Mouse (Mus musculus): Measurements from ENCODE around the gene Dnah5. TPM values are rescaled to one million over a fixed set of nuclear protein-coding genes. Genes with fewer than 3 reads are reported as not detected.
"Not testable (repeated sequence)": the region's sequence is repeated elsewhere in the genome, so short reads cannot be mapped to it uniquely, and the experiment has no call there.

Dnah5 gene
- total RNA-seq, 2 experiments from 2014 or later, result 2.9 to 3.8 TPM

DNA sequence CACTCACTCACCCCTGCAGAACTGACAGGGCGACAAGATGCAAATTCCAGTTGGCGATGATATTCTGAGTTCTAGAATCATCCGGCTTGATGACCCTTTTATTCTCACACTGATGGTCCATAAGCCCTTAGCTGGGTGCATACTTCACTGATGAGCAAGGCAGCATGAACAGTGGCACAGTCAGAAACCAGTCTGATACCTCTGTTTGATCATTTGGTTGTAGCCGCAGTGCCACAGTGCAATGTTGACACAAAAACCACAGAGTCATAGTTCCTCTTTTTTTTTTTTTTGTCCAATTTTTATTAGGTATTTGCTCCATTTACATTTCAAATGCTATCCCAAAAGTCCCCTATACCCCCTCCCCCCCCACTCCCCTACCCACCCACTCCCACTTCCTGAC is 95.9 kb downstream of the Dnah5 start:
- DNase-seq (ENCODE audit: extremely low spot score in 1 of 2, low spot score in 1 of 2), result no peak

DNA sequence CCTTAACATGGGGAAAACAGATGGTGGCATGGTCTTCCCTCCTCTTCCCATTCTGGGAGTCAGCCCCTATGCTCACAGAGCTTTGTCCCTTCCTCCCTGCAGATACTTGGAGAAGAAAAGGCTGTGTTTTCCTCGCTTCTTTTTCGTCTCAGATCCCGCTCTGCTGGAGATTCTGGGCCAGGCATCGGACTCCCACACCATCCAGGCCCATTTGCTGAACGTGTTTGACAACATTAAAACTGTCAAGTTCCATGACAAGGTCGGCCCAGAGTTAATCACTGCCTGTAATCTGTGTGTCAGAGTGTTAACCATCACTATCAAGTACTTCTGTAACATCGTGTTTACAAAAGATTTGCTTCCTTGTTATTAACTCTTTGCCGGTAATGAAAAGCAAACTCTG is 103.6 kb downstream of the Dnah5 start:
- no peak for DNase-seq (ENCODE audit: extremely low spot score in 1 of 2, low spot score in 1 of 2)

GRCm38 (mm10) chr15:28307884-28308283 is 104.3 kb downstream of the Dnah5 start:
- DNase-seq (ENCODE audit: extremely low spot score in 1 of 2, low spot score in 1 of 2), result no peak

GRCm38 (mm10) chr15:28310516-28310915 is 107.0 kb downstream of the Dnah5 start:
- no peak for DNase-seq (ENCODE audit: extremely low spot score in 1 of 2, low spot score in 1 of 2)

GRCm38 (mm10) chr15:28313451-28313850 is 109.9 kb downstream of the Dnah5 start:
- DNase-seq (ENCODE audit: extremely low spot score in 1 of 2, low spot score in 1 of 2), result no peak

GRCm38 (mm10) chr15:28315812-28316528 is 112.4 kb downstream of the Dnah5 start:
- DNase-seq (ENCODE audit: extremely low spot score in 1 of 2, low spot score in 1 of 2), result peak; percentile 31 to 71

GRCm38 (mm10) chr15:28322533-28322932 is 119.0 kb downstream of the Dnah5 start:
- DNase-seq (ENCODE audit: extremely low spot score in 1 of 2, low spot score in 1 of 2), result no peak

GRCm38 (mm10) chr15:28326985-28327384 is 123.4 kb downstream of the Dnah5 start:
- no peak for DNase-seq (ENCODE audit: extremely low spot score in 1 of 2, low spot score in 1 of 2)

GRCm38 (mm10) chr15:28327441-28327840 is 123.9 kb downstream of the Dnah5 start:
- no peak for DNase-seq (ENCODE audit: extremely low spot score in 1 of 2, low spot score in 1 of 2)

DNA sequence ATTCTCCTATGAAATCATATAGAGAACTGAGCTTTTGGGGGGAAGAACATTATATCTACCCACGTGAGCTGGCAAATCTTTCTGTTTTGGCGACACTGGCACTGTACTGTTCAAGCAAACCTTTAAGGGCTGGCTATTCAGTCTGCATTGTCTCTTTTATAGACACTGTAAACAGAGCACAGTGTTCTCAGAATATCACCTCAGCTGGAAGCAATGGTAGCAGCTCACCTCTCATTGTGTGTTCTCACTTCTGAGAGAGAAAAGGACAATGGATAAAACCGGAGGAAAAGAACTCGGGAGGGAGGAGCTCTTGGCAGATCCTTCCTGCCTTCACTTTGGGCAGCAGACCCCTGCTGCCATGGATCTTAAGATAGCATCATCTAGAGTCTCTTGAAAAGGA is 137.6 kb downstream of the Dnah5 start:
- DNase-seq (ENCODE audit: extremely low spot score in 1 of 2, low spot score in 1 of 2), result no peak

GRCm38 (mm10) chr15:28367561-28367960 is 164.0 kb downstream of the Dnah5 start:
- DNase-seq (ENCODE audit: extremely low spot score in 1 of 2, low spot score in 1 of 2), result no peak

DNA sequence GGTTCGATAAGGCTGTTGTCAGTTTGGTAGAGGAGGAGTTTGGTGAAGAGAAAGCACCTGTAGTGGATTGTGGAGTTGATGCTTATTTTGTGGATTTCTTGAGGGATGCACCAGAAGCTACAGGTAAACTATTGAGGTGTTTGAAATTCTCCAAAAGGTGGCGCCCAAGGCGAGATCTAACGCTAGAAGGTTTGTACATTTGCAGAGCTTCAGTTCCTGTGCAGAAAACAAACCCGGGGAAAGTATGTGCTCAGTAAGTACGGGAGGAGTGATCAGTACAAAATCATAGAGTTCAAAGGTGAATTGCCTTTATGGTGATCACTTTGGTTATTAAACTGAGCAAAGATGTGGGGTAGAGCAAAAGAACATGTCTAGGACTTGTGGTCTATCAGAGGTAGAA is 166.9 kb downstream of the Dnah5 start:
- DNase-seq (ENCODE audit: extremely low spot score in 1 of 2, low spot score in 1 of 2), result no peak

GRCm38 (mm10) chr15:28371506-28371905 is 168.0 kb downstream of the Dnah5 start:
- DNase-seq (ENCODE audit: extremely low spot score in 1 of 2, low spot score in 1 of 2), result no peak

- no peak for DNase-seq (ENCODE audit: extremely low spot score in 1 of 2, low spot score in 1 of 2)
Measured at GRCm38 (mm10) chr15:28374394-28374793, 170.8 kb downstream of the Dnah5 start.

DNA sequence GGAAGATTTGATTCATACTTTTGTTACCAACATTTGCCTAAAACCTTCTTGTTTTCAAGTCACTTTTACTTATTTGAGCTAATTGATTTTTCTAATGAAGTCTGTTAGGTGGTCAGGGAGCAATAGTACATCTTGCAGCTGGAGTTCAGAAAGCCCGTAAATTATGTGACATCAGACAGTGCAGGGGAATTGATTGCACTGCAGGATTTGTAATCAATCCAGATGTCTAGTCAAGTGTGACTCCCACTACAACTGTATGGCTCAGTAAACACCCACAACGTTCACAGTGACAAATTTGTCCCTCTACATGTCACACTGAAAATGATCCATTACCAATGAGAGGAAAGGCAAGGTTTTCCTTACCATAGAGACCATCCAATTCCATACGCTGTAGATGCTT is 177.4 kb downstream of the Dnah5 start:
- DNase-seq (ENCODE audit: extremely low spot score in 1 of 2, low spot score in 1 of 2), result no peak

- DNase-seq (ENCODE audit: extremely low spot score in 1 of 2, low spot score in 1 of 2), result not testable (repeated sequence)
Measured at GRCm38 (mm10) chr15:28393723-28394122, 190.2 kb downstream of the Dnah5 start.

GRCm38 (mm10) chr15:28395481-28395880 is 191.9 kb downstream of the Dnah5 start:
- no peak for DNase-seq (ENCODE audit: extremely low spot score in 1 of 2, low spot score in 1 of 2)

- DNase-seq (ENCODE audit: extremely low spot score in 1 of 2, low spot score in 1 of 2), result no peak
Measured at GRCm38 (mm10) chr15:28398472-28398871, 194.9 kb downstream of the Dnah5 start.

DNA sequence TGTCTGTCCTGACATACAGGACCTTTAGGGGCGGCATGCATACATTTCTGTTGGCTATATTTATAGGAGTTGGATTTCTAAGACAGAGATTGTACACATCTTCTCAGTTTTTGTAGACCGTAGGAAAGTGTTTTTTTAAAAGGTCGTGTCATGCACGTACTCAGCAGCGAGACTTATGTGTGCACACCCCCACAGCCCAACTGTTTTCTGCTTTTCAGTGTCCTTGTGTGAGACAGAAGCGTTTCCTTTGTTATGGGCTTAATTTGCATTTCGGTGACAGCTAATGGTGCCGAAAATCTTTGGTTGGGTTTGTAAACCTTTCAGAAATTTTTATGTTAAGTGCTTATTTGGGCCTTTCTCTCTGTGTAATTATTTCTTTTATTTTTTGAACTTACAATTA is 195.7 kb downstream of the Dnah5 start:
- DNase-seq (ENCODE audit: extremely low spot score in 1 of 2, low spot score in 1 of 2), result no peak

DNA sequence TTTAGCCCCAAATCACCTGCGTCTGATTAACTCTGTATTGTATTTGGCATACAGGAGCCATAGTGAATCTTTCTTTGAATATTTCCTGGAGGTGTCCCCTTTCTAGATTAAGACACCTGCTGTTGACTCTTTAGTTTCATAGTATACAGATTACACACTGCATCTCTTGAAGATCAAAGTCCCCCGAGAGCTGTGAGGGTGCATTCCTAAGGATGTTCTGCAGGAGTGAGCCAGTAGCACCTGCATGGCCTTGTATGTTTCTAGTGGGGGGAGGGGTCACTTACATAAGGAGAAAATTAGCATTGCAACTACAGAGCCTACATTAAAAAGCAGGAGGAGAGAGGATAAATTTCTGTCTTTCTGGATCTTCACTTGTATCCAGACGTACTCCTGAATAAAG is 201.1 kb downstream of the Dnah5 start:
- DNase-seq (ENCODE audit: extremely low spot score in 1 of 2, low spot score in 1 of 2), result no peak

- no peak for DNase-seq (ENCODE audit: extremely low spot score in 1 of 2, low spot score in 1 of 2)
Measured at GRCm38 (mm10) chr15:28405136-28405535, 201.6 kb downstream of the Dnah5 start.

DNA sequence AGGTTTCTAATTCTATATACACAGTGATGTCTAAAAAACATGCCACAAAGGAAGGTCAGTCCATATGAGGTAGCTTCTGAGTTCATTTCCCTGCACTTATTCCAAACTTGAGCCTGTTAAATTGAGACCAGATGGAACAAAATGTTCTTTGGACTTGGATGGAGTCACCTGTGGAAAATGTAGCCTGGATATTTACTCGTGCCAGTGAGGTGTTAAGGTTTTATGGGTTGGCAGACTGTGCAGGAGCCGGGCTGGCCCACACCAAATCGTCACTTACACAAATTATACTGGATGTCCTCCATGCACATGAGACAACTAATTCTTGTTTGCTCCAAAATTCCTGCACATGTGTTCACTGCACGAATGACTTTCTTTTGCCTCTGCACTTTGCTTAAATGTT is 236.2 kb downstream of the Dnah5 start:
- DNase-seq (ENCODE audit: extremely low spot score in 1 of 2, low spot score in 1 of 2), result no peak

DNA sequence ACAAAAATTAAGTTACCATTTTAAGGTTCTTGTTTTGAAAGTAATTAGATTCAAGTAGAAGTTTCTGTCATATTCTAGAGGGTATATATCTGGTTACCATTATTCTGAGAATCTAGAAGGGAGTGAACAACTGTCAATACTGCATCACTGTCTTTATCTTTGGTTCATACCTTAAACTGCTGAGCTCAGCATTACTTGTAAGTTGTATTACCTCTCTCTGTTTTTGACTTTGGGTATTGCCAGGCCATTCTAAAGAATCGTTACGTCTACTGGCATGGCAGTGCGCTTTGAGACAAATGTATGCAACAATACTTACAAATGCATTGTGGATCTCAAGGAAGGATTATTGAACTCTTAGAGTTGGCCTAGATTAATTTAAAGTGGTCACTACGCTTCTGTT is 240.9 kb downstream of the Dnah5 start:
- no peak for DNase-seq (ENCODE audit: extremely low spot score in 1 of 2, low spot score in 1 of 2)
